In the genomic region with DNA sequence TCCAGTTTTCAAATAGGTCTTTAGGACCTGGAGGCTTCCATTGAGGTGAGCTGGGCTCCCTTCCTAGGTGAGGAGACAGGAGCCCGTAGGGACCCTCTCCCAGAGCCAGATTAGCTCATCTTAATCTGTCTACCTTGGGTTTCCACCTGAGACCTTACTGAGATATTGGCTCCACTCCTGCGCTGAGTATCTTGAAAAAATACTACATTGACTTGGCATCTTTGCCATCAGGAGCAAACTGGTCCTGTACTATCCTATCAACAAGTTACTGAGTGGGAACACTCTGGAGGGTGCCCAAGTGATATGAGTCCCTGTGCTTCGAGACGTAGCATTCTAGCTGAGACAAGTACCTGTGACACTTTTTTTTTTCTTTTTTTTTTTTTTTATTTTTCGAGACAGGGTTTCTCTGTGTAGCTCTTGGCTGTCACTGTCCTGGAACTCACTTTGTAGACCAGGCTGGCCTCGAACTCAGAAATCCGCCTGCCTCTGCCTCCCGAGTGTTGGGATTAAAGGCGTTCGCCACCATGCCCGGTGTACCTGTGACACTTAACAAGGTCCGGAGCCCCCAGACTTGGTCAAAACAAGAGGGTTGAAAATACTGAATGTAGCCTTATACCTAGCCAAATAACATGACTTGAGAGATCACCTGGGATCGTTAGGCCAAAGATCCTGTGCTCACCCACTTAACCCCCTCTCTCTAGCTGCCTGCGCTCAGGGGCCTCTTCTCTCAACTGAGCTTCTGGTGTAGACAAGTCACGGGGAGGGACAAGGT, we compare ENCODE assay signal across 24 mouse cellular contexts. TPM values are rescaled to one million over a fixed set of nuclear protein-coding genes. Genes with fewer than 3 reads are reported as not detected.
DNase-seq lines count a peak whose midpoint lies in the region; TF ChIP-seq lines count a peak whose summit lies in the region.
"Had no signal": no experiment of that assay in that cellular context is flagged by ENCODE, and none has a peak within 500 bp of the region (broad histone marks: within the 10 kb centered on the region; RNA-seq: fewer than 3 reads in every experiment).

No protein-coding gene starts in this region.

- no peak overlapping the region for H3K4me3 ChIP-seq in heart, adult 2 months
- no peak overlapping the region for H3K4me3 ChIP-seq in limb, embryonic 10.5 days
- H3K4me3 ChIP-seq: erythroblast, embryonic 14.5 days; forebrain, embryonic 12.5 days; forebrain, embryonic 15.5 days; hindbrain, embryonic 10.5 days; hindbrain, embryonic 13.5 days had no signal

- H3K9me3 ChIP-seq in limb, embryonic 10.5 days (replicated peaks): no peaks in the 10 kb centered on the region
- H3K9me3 ChIP-seq: embryonic facial prominence, embryonic 10.5 days; embryonic facial prominence, embryonic 13.5 days; forebrain, embryonic 12.5 days; forebrain, embryonic 15.5 days; G1E; heart, embryonic 10.5 days; hindbrain, embryonic 10.5 days; hindbrain, embryonic 13.5 days had no signal

- no peak overlapping the region for H3K9ac ChIP-seq in heart, adult 2 months (ENCODE audit: low read depth, low read length)
- H3K9ac ChIP-seq: embryonic facial prominence, embryonic 13.5 days; forebrain, embryonic 12.5 days; forebrain, embryonic 15.5 days; hindbrain, embryonic 13.5 days had no signal

- no peaks in the 10 kb centered on the region for H3K27me3 ChIP-seq in heart, adult 2 months (ENCODE audit: control insufficient read depth, insufficient read depth, low read length)
- no peaks in the 10 kb centered on the region for H3K27me3 ChIP-seq in limb, embryonic 10.5 days (ENCODE audit: low read depth, poor library complexity, severe bottlenecking)
- H3K27me3 ChIP-seq: CH12.LX; embryonic facial prominence, embryonic 13.5 days; forebrain, embryonic 12.5 days; forebrain, embryonic 15.5 days had no signal

- intact Hi-C loops in heart, adult 2 months (cut with DNase I): no loop called here
- intact Hi-C loops in heart, postnatal 14 days (cut with DNase I): no loop called here

- no peak for TF ChIP-seq POLR2A in heart, adult 2 months (IDR thresholded peaks at IDR 0.05; ENCODE audit: insufficient read depth, low read depth, low read length)

- TF ChIP-seq EP300 in heart, adult 2 months (IDR thresholded peaks at IDR 0.05; ENCODE audit: insufficient read depth, low read depth, low read length): no peak

- DNase-seq in heart, adult 2 months: no peak
- DNase-seq in heart, postnatal 14 days: no peak
- DNase-seq in 3T3-L1 (ENCODE audit: low read depth, low spot score) (peak; percentile 92), adipocyte (ENCODE audit: low spot score) (peak; percentile 93)
- DNase-seq in limb, embryonic 10.5 days (ENCODE audit: low spot score): no peak
- DNase-seq in thymus, postnatal 36 days: no peak
- DNase-seq: adrenal gland, adult 2 months; adrenal gland, postnatal 14 days; cerebellum, adult 11-12 months; cerebellum, adult 8-10 months; cerebellum, postnatal 10 days; cerebellum, postnatal 36 days; gastrocnemius, postnatal 10 days; kidney, adult 18-20 months had no signal

- H3K4me1 ChIP-seq in heart, adult 2 months (ENCODE audit: control insufficient read depth, insufficient read depth, low read length): peaks cover 2% of the 10 kb centered on the region; the same call in 1 of the 2 replicates
- H3K4me1 ChIP-seq in limb, embryonic 10.5 days: peaks cover 51% of the 10 kb centered on the region

- peak overlapping the region; percentile 40; the same call in 1 of the 2 replicates for H3K27ac ChIP-seq in heart, adult 2 months
- 0 out of 2 replicates have a peak overlapping the region, but pooled peaks have one; percentile 56 for H3K27ac ChIP-seq in limb, embryonic 10.5 days
- H3K27ac ChIP-seq: embryonic facial prominence, embryonic 10.5 days; embryonic facial prominence, embryonic 13.5 days; forebrain, embryonic 12.5 days; forebrain, embryonic 15.5 days; hindbrain, embryonic 10.5 days; hindbrain, embryonic 13.5 days had no signal

- H3K36me3 ChIP-seq in heart, adult 2 months (ENCODE audit: control insufficient read depth, insufficient read depth, low read length): no peaks in the 10 kb centered on the region
- H3K36me3 ChIP-seq in limb, embryonic 10.5 days: peaks cover 3% of the 10 kb centered on the region
- H3K36me3 ChIP-seq: embryonic facial prominence, embryonic 10.5 days; embryonic facial prominence, embryonic 13.5 days; forebrain, embryonic 12.5 days; forebrain, embryonic 15.5 days; G1E; heart, embryonic 10.5 days; hindbrain, embryonic 10.5 days; hindbrain, embryonic 13.5 days had no signal

- no peaks in the 10 kb centered on the region for H3K79me2 ChIP-seq in heart, adult 2 months (replicated peaks; ENCODE audit: control insufficient read depth, insufficient read depth, low read length)

- TF ChIP-seq CTCF in heart, adult 2 months (IDR thresholded peaks at IDR 0.05): no peak

- WGBS in heart, adult 2 months: 92% methylated on average over 15 of the region's 15 CpGs
- WGBS in limb, embryonic 10.5 days: 93% methylated on average over 15 of the region's 15 CpGs

RNA-seq across cellular contexts. Expression of gene Cpm, which starts 13.4 kb away (rescaled TPM):
- 1 to 10 TPM; 2.8 to 4.0 TPM for total RNA-seq in heart, adult 2 months (2021)
- 3.5 and 6.6 TPM in 2 replicates for polyA plus RNA-seq in heart, adult 2 months (2012; rRNA removed)
- total RNA-seq in heart, postnatal 14 days (2021): 1 to 10 TPM; 5.1 to 5.3 TPM
- polyA plus RNA-seq in limb, embryonic 10.5 days (2016; fragmentation: Nextera tagmentation; extraction: Ambion mirVana): 22.5 and 31.5 TPM in 2 replicates
- polyA plus RNA-seq: erythroblast, embryonic 14.5 days; G1E had no signal

Comparison
In these comparisons a context has a peak if more than half of its experiments do, and no peak if none do; other contexts are left out.
1. DNase-seq: peak in 3T3-L1 (single experiment) and adipocyte (single experiment); none in heart, adult 2 months (0 of 2), heart, postnatal 14 days (0 of 2), limb, embryonic 10.5 days (single experiment) and thymus, postnatal 36 days (0 of 2).